Mouse (Mus musculus) embryonic fibroblast, embryonic 13.5 days (primary cell): Measurements from ENCODE around the gene Capn8.

Experiments used
- CTCF ChIP-seq: IDR thresholded peaks from 2 replicates; pipeline ENCODE4 v1.5.1; 2011; ENCODE audit warnings: mild to moderate bottlenecking, control low read depth, low read length, moderate library complexity, borderline replicate concordance; ENCODE audit not compliant: insufficient read depth
- POLR2A ChIP-seq: IDR thresholded peaks from 2 replicates; pipeline ENCODE4 v1.6.1; 2011; ENCODE audit warnings: low read depth, mild to moderate bottlenecking, control low read depth, low read length, moderate library complexity

GRCm38 (mm10) chr1:182522961-182523360 lies 41.8 kb upstream of the Capn8 start:
- TF ChIP-seq CTCF (no peak), POLR2A (no peak)
